ENCODE assay signal across 15 mouse cellular contexts in the genomic region with DNA sequence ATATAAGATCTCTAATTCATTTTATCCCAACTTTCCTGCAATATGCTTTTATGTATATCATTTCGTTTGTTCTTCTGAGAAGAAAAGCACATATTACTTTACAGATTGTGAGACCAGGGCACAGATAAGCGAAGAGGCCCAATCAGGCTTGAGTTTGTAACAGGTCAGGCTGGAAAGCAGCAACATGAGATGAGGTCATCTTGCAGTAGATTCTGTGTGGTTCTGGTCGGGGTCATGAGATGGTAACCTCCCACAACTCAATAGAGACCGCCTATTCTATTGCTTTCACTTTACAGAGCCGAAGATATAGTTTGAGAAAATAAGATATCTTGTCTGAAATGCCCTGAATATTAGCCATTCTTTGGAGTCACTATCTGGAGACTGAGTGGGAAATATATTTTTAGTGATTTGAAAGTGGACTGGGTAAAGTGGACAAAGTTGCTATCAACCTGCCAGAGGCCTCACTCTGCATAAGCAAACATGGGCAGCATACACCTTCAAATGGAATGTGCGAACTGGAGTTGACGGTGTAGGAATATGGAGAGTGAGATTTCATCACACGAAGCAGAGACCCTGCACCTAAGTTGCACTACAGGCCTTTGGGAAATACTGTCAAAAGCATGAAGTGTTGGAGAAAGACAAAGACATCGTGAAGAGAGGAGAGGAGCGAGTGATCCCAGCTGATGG.
"Had no signal": no experiment of that assay in that cellular context is flagged by ENCODE, and none has a peak within 500 bp of the region (broad histone marks: within the 10 kb centered on the region; RNA-seq: fewer than 3 reads in every experiment).

No protein-coding gene starts in this region.

- H3K4me2 ChIP-seq: hindbrain, embryonic 15.5 days; limb, embryonic 13.5 days; liver, embryonic 15.5 days; midbrain, embryonic 15.5 days; neural tube, embryonic 15.5 days had no signal

- H3K27ac ChIP-seq: hindbrain, embryonic 15.5 days; layer of hippocampus, adult 2 months; limb, embryonic 13.5 days; liver, embryonic 15.5 days; midbrain, embryonic 10.5 days; midbrain, embryonic 15.5 days; neural tube, embryonic 15.5 days had no signal

- H3K9me3 ChIP-seq: hindbrain, embryonic 15.5 days; limb, embryonic 13.5 days; liver, embryonic 15.5 days; midbrain, embryonic 10.5 days; midbrain, embryonic 15.5 days; neural tube, embryonic 15.5 days had no signal

- H3K36me3 ChIP-seq: hindbrain, embryonic 15.5 days; limb, embryonic 13.5 days; liver, embryonic 15.5 days; midbrain, embryonic 10.5 days; midbrain, embryonic 15.5 days; neural tube, embryonic 15.5 days had no signal

- H3K27me3 ChIP-seq: hindbrain, embryonic 15.5 days; liver, embryonic 15.5 days; midbrain, embryonic 15.5 days; neural tube, embryonic 15.5 days had no signal

- ATAC-seq: midbrain, embryonic 15.5 days had no signal

- H3K4me1 ChIP-seq: hindbrain, embryonic 15.5 days; liver, embryonic 15.5 days; midbrain, embryonic 15.5 days; neural tube, embryonic 15.5 days had no signal

- H3K4me3 ChIP-seq: hindbrain, embryonic 15.5 days; layer of hippocampus, adult 2 months; limb, embryonic 13.5 days; liver, embryonic 15.5 days; midbrain, embryonic 10.5 days; midbrain, embryonic 15.5 days; neural tube, embryonic 15.5 days had no signal

- DNase-seq: kidney, adult 18-20 months; kidney, postnatal 10 days; kidney, postnatal 4 days; left cerebral cortex, postnatal 4 days; lung, postnatal 4 days; right cerebral cortex, adult 18-20 months; right cerebral cortex, postnatal 25 days; thymus, postnatal 36 days had no signal

- H3K9ac ChIP-seq: hindbrain, embryonic 15.5 days; limb, embryonic 13.5 days; liver, embryonic 15.5 days; midbrain, embryonic 15.5 days; neural tube, embryonic 15.5 days had no signal
